Mouse (Mus musculus) neural tube, embryonic 14.5 days (tissue): ENCODE data around the gene Sdsl. TPM values are rescaled to one million over a fixed set of nuclear protein-coding genes. Genes with fewer than 3 reads are reported as not detected.

Experiments
- ATAC-seq: fragments of 200-750 bp; cut with Nextera tagmentation; 2 replicates; pipeline ENCODE4 v1.8.0; 2017; ENCODE audit warnings: low read depth, mild to moderate bottlenecking, moderate TSS enrichment, moderate library complexity
- H3K27ac ChIP-seq: fragments of 300-500 bp; sonication (generic); 2 replicates; pipeline ENCODE4 v1.5.1; 2014; ENCODE audit warnings: low read depth, mild to moderate bottlenecking, control low read depth, low read length, moderate library complexity, mixed read lengths
- H3K27me3 ChIP-seq: fragments of 300-500 bp; sonication (generic); 2 replicates; pipeline ENCODE4 v1.6.1; 2014; ENCODE audit warnings: low read length; ENCODE audit not compliant: control insufficient read depth, insufficient read depth
- H3K36me3 ChIP-seq: fragments of 300-500 bp; sonication (generic); 2 replicates; pipeline ENCODE4 v1.6.1; 2014; ENCODE audit warnings: low read length, mixed read lengths; ENCODE audit not compliant: control insufficient read depth, insufficient read depth
- H3K4me1 ChIP-seq: fragments of 300-500 bp; sonication (generic); 2 replicates; pipeline ENCODE4 v1.6.1; 2014; ENCODE audit warnings: low read length; ENCODE audit not compliant: control insufficient read depth, insufficient read depth
- H3K4me2 ChIP-seq: fragments of 300-500 bp; sonication (generic); 2 replicates; pipeline ENCODE4 v1.6.1; 2014; ENCODE audit warnings: mild to moderate bottlenecking, low read depth, low read length, control low read depth
- H3K4me3 ChIP-seq: fragments of 300-500 bp; sonication (generic); 2 replicates; pipeline ENCODE4 v1.5.1; 2014; ENCODE audit warnings: low read depth, low read length, control low read depth, mixed read lengths
- H3K9ac ChIP-seq: fragments of 300-500 bp; sonication (generic); replicated peaks from 2 replicates; pipeline ENCODE4 v1.6.1; 2014; ENCODE audit warnings: low read depth, mild to moderate bottlenecking, control low read depth, low read length, mixed read lengths
- H3K9me3 ChIP-seq: fragments of 300-500 bp; sonication (generic); 2 replicates; pipeline ENCODE4 v1.6.1; 2016; ENCODE audit warnings: low read length; ENCODE audit not compliant: control insufficient read depth
- WGBS: fragments of 180-500 bp; shearing (Covaris S2); extraction: QIAGEN DNeasy Blood & Tissue Kit; methylation state at CpG from one replicate; pipeline ENCODE4 v1.1.7; 2014; 5-methylcytosine and 5-hydroxymethylcytosine counted together
- polyA plus RNA-seq: library from polyadenylated mRNA; unstranded; fragments of >200 nt; fragmentation: Nextera tagmentation; extraction: Ambion mirVana; gene quantifications from 2 replicates; pipeline ENCODE4 v1.2.1, GENCODE M21; 2014

The Sdsl gene
- polyA plus RNA-seq, 1 experiment from 2014 or later, result 8.3 TPM

DNA sequence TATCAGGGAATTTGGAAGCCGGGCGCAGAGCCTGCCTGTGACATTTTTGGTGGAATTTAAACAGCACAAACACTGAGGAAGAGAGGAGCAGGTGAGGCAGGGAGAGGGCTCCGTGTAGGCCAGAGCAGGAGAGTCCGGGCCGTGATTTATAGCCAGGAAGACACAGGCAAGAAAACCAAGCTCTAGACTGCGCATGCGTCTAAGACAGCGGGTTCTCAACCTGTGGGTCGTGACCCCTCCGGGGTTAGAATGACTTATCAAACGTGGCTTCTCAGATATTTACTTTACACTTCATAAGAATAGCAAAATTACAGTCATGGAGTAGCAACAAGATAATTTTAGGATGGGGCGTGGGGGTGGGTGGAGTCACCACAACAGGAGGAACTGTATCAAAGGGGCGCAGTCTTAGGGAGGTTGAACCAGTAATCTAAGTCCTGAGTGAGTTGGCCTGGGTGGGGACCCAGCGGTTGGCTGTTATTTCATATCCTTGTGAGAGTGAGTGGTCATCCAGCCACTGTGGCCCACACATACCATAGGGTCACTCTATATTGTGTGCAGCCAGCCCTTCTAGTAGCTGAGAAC is 17.8 kb downstream of the Sdsl start:
- ATAC-seq, result 0 out of 2 replicates have a peak, but pooled peaks have one; percentile 12
- 36% methylated on average over 14 of the region's 14 CpGs for WGBS
- Histone ChIP-seq H3K4me2 (peak overlapping the region; percentile 26; the same call in 1 of the 2 replicates), H3K9ac (no peak overlapping the region; the same call in 1 of the 2 replicates), H3K4me3 (no peak overlapping the region), H3K27ac (peak overlapping the region; percentile 62), H3K4me1 (peaks cover 5% of the 10 kb centered on the region; the same call in 1 of the 2 replicates), H3K36me3 (no peaks in the 10 kb centered on the region), H3K9me3 (no peaks in the 10 kb centered on the region), H3K27me3 (no peaks in the 10 kb centered on the region)

DNA sequence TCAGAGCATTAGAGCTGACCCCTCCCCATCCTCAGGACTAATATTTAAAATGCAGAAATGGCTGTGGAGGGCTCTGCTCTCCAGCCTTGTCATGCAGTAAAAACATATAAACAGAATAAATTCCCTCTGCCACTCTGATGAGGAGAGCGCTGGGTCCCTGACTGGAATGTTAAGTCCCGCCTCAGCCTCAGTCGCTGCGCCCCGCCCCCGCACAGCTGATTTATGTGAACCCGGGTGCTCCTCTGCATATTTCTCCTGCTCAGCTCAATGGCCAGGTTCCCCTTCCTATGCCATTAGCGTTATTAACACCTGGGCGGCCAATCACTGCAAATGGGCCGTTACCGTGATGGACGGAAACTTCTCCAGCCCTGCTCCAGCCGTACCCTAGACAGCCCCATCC is 25.3 kb downstream of the Sdsl start:
- ATAC-seq, result no peak; the same call in 1 of the 2 replicates

DNA sequence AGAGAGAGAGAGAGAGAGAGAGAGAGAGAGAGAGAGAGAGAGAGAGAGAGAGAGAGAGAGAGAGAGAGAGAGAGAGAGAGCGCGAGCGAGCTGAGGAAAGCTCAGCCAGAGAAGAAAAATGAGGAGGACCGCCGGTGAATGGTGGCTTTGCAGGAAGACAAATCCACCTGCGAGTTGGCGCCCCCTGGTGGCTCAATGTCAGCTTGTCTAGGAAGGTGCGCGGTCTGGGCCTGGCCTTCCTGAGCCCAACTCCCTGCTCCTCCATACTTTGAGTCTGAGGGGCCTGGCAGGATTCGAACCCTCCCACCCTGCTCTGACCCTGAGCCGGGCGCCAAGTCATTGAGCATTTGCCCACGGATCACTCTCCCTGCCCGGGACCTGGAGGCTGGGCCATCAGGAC is 31.9 kb downstream of the Sdsl start:
- ATAC-seq, result 0 out of 2 replicates have a peak, but pooled peaks have one; percentile 50
- Histone ChIP-seq H3K27me3 (peaks cover 10% of the 10 kb centered on the region), H3K9ac (peak overlapping the region; percentile 89; the same call in 1 of the 2 replicates), H3K27ac (peak overlapping the region; percentile 91), H3K4me2 (peak overlapping the region; percentile 74), H3K4me3 (no peak overlapping the region), H3K9me3 (no peaks in the 10 kb centered on the region), H3K36me3 (no peaks in the 10 kb centered on the region), H3K4me1 (peaks cover 8% of the 10 kb centered on the region)
- 2% methylated on average over 14 of the region's 14 CpGs for WGBS

More for the DNA sequence above, 25.3 kb downstream of the Sdsl start:
- 32% methylated on average over 13 of the region's 13 CpGs for WGBS
- Histone ChIP-seq H3K4me2 (no peak overlapping the region), H3K4me3 (no peak overlapping the region), H3K9ac (no peak overlapping the region), H3K27me3 (no peaks in the 10 kb centered on the region), H3K9me3 (no peaks in the 10 kb centered on the region), H3K36me3 (no peaks in the 10 kb centered on the region), H3K4me1 (no peaks in the 10 kb centered on the region), H3K27ac (0 out of 2 replicates have a peak overlapping the region, but pooled peaks have one; percentile 22)

DNA sequence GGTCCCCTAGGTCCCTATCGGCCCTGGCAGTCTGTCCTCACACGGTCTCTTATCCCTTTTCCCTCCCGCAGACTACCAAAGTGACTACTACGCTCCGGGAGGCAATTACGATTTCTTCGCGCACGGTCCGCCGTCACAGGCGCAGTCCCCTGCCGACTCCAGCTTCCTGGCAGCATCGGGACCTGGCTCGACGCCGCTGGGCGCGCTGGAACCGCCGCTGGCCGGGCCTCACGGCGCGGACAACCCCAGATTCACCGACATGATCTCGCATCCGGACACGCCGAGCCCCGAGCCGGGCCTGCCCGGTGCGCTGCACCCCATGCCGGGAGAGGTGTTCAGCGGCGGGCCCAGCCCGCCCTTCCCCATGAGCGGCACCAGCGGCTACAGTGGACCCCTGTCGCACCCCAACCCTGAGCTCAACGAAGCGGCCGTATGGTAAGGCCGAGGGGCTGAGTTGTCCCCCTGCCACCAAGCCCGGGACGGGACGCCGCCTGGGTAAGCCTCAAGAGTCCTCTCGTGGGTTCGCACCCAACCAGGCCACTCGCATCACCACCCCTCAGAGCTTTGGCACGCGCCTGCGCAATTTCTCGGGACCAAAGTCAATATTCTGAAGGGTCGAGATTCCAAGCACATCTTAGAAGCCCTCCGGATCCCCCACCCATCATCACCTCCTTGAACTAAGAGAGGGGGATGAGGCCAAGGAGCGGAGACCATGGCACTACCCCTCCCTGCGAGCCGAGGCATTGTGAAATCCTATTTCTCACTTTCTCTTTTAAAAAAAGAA is 32.5 kb downstream of the Sdsl start:
- Histone ChIP-seq H3K27ac (peak overlapping the region; percentile 91), H3K27me3 (peaks cover 13% of the 10 kb centered on the region), H3K4me1 (peaks cover 8% of the 10 kb centered on the region), H3K4me3 (peak overlapping the region; percentile 53), H3K4me2 (peak overlapping the region; percentile 74), H3K36me3 (no peaks in the 10 kb centered on the region), H3K9ac (peak overlapping the region; percentile 89), H3K9me3 (no peaks in the 10 kb centered on the region)
- peak; percentile 36; the same call in 1 of the 2 replicates for ATAC-seq
- WGBS, result 1% methylated on average over 60 of the region's 61 CpGs

DNA sequence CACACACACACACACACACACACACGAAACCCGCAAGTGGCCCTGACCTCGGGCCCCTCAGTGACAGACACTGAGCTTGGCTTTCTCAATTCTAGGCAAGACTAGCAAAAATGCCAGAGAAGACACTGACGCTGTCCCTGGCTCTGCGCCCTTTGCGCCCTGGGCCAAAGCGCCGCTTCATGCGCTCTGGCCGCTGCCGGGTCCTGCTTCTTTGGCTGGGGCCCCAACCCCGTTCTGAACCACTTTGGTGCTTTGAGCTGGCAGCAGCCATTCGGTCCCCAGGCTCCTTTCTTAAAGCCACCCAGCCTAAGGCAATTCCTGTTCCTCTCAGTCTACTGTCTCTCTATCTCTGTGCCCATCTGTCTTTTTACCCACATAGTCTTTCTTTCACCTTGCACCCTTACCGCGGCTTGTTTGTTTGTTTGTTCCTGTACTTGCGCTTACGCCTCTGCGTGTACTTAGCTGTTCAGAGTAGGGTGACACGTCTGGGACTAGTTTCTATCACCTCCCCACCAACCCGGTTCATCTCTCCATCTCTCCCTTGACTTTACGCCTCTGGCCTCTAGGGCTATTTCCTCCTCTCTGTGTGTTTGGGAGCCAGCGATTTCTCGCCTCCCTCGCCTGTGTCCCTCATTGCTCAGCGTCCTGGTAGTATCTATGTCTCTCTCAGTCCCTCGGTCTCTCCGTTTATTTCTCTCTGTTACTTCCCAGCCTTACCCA is 33.5 kb downstream of the Sdsl start:
- peaks cover 8% of the 10 kb centered on the region for H3K4me1 ChIP-seq
- peak overlapping the region; percentile 89 for H3K9ac ChIP-seq
- no peaks in the 10 kb centered on the region for H3K36me3 ChIP-seq
- ATAC-seq, result no peak
- 1% methylated on average over 27 of the region's 27 CpGs for WGBS
- peaks cover 15% of the 10 kb centered on the region for H3K27me3 ChIP-seq
- peak overlapping the region; percentile 91 for H3K27ac ChIP-seq
- peak overlapping the region; percentile 74 for H3K4me2 ChIP-seq
- H3K4me3 ChIP-seq, result peak overlapping the region; percentile 53
- H3K9me3 ChIP-seq, result no peaks in the 10 kb centered on the region

DNA sequence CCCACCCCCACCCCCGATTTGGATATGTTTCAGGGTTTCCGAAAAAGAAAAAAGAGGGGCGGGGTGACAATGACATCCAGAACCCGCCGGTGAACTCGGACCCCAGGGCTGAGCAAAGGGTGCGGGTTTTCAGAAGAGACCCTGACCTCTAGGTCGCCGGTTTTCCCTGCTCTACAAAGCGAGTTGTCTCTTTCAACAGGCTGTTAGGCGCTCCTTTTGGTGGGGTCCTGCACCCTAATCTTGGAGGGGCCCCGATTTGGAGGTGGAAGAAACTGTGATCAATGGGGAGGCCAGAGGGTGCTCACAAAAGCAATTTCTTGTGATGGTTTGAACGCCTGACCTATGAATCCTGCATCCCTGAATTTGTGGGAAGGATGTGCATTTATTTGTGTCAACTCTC is 34.1 kb downstream of the Sdsl start:
- Histone ChIP-seq H3K4me3 (peak overlapping the region; percentile 53), H3K4me2 (peak overlapping the region; percentile 74), H3K36me3 (no peaks in the 10 kb centered on the region), H3K27me3 (peaks cover 20% of the 10 kb centered on the region), H3K27ac (peak overlapping the region; percentile 91), H3K9me3 (no peaks in the 10 kb centered on the region), H3K4me1 (peaks cover 8% of the 10 kb centered on the region), H3K9ac (peak overlapping the region; percentile 89)
- no peak for ATAC-seq
- under 1% methylated on average over 13 of the region's 13 CpGs for WGBS

DNA sequence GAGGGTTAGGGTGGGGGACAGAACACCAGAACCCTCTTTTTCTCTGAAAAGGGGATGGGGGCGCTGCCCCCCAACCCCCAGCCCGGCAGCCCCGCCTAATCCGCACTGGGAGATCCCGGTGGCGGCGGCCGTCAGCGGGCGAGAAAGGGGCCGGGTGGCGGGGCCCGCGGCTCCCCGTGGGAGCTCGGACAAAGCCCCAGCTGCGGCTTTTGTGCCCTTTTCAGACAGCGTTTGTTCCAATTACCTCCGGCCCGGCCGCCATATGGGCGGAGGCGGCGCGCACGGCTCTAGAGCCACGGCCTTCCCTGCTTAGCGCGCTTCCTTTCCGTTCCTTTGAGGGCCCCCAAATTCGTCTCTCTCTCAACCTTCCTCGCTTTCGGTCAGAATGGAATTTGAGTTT is 34.6 kb downstream of the Sdsl start:
- Histone ChIP-seq H3K4me2 (peak overlapping the region; percentile 74), H3K27ac (peak overlapping the region; percentile 91), H3K9ac (peak overlapping the region; percentile 89), H3K4me3 (peak overlapping the region; percentile 53), H3K27me3 (peaks cover 24% of the 10 kb centered on the region), H3K4me1 (peaks cover 8% of the 10 kb centered on the region), H3K9me3 (no peaks in the 10 kb centered on the region), H3K36me3 (no peaks in the 10 kb centered on the region)
- ATAC-seq, result no peak
- WGBS, result under 1% methylated on average over 33 of the region's 33 CpGs

DNA sequence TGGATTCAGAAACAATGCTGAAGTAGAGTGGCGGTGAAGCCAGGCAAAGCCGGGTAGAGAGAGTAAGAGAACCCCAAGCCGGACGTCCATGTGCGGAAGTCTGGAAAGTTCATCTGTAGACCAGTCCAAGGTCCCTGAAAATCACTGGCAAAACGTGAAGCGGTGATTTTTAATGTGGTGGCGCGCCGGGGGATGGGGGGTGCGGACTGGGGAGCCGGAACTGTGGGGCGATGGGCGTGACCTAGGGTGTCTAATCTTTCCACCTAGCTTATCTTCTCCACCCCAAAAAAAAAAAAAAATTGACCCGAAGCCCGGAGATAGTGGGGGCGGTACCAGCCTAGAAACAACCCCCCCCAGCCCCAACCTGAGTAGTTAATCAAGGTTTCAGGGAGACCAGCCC is 35.1 kb downstream of the Sdsl start:
- WGBS, result under 1% methylated on average over 17 of the region's 17 CpGs
- H3K9me3 ChIP-seq, result no peaks in the 10 kb centered on the region
- H3K36me3 ChIP-seq, result no peaks in the 10 kb centered on the region
- peaks cover 24% of the 10 kb centered on the region for H3K27me3 ChIP-seq
- peak overlapping the region; percentile 89 for H3K9ac ChIP-seq
- peak overlapping the region; percentile 53 for H3K4me3 ChIP-seq
- peak overlapping the region; percentile 74 for H3K4me2 ChIP-seq
- peaks cover 8% of the 10 kb centered on the region for H3K4me1 ChIP-seq
- no peak for ATAC-seq
- H3K27ac ChIP-seq, result peak overlapping the region; percentile 91
